Mouse (Mus musculus) testis, adult 2 months (tissue): ENCODE results near the gene Wnt7a.

Experiments
- CTCF ChIP-seq: fragments of 200-500 bp; IDR thresholded peaks from 2 replicates; pipeline ENCODE4 v1.5.1; 2012; ENCODE audit warnings: low read depth, mild to moderate bottlenecking, inconsistent platforms, low read length, moderate library complexity; ENCODE audit not compliant: control insufficient read depth, insufficient read depth, insufficient replicate concordance
- POLR2A ChIP-seq: fragments of 200-500 bp; IDR thresholded peaks from 2 replicates; pipeline ENCODE4 v1.6.1; 2012; ENCODE audit warnings: low read depth, mild to moderate bottlenecking, inconsistent platforms, low read length, moderate library complexity; ENCODE audit not compliant: control insufficient read depth

- TF ChIP-seq CTCF (no peak), POLR2A (no peak)
Measured at GRCm38 (mm10) chr6:91349620-91350019, 61.5 kb downstream of the Wnt7a start.
